Mouse (Mus musculus): ENCODE measurements around the gene Elmo2. TPM values are rescaled to one million over a fixed set of nuclear protein-coding genes. Genes with fewer than 3 reads are reported as not detected.

Elmo2 gene
- polyA plus RNA-seq, 1 experiment from 2014 or later = 115 TPM

Other genes with a start within 250 kb of the Elmo2 start
- gene 1700025C18Rik, start 235.7 kb downstream of the Elmo2 start, polyA plus RNA-seq (2015; fragmentation: Nextera tagmentation; extraction: Ambion mirVana) = not detected in 2 replicates
- gene Cdh22, start 91.6 kb downstream of the Elmo2 start, polyA plus RNA-seq (2015; fragmentation: Nextera tagmentation; extraction: Ambion mirVana) = 3.7 and 5.6 TPM in 2 replicates
- 60.3 and 62.4 TPM in 2 replicates for gene Slc35c2, start 38.6 kb downstream of the Elmo2 start, polyA plus RNA-seq (2015; fragmentation: Nextera tagmentation; extraction: Ambion mirVana)
- 6.3 and 6.6 TPM in 2 replicates for gene Zfp663, start 42.2 kb upstream of the Elmo2 start, polyA plus RNA-seq (2015; fragmentation: Nextera tagmentation; extraction: Ambion mirVana)
- gene Zfp334, start 61.8 kb upstream of the Elmo2 start, polyA plus RNA-seq (2015; fragmentation: Nextera tagmentation; extraction: Ambion mirVana) = 12.3 and 13.4 TPM in 2 replicates
- not detected in 2 replicates for gene Ocstamp, start 73.9 kb upstream of the Elmo2 start, polyA plus RNA-seq (2015; fragmentation: Nextera tagmentation; extraction: Ambion mirVana)
- gene Slc13a3, start 146.8 kb upstream of the Elmo2 start, polyA plus RNA-seq (2015; fragmentation: Nextera tagmentation; extraction: Ambion mirVana) = 6.5 and 9.7 TPM in 2 replicates
- gene Trp53rka, start 166.8 kb upstream of the Elmo2 start, polyA plus RNA-seq (2015; fragmentation: Nextera tagmentation; extraction: Ambion mirVana) = 44.7 and 44.8 TPM in 2 replicates
- 2.5 and 2.8 TPM in 2 replicates for gene Slc2a10, start 177.3 kb upstream of the Elmo2 start, polyA plus RNA-seq (2015; fragmentation: Nextera tagmentation; extraction: Ambion mirVana)